Mouse (Mus musculus): ENCODE data around the gene Aak1. TPM values are rescaled to one million over a fixed set of nuclear protein-coding genes. Genes with fewer than 3 reads are reported as not detected.

Gene Aak1
- total RNA-seq, 4 experiments from 2014 or later: 363 to 417 (median 388) TPM

- no peak for DNase-seq (ENCODE audit: low spot score in 2 of 2)
Measured at GRCm38 (mm10) chr6:86885816-86886529, 36.7 kb downstream of the Aak1 start.

- DNase-seq (ENCODE audit: low spot score in 2 of 2): no peak
Measured at GRCm38 (mm10) chr6:86886803-86887202, 37.5 kb downstream of the Aak1 start.

- no peak for DNase-seq (ENCODE audit: low spot score in 2 of 2)
Measured at GRCm38 (mm10) chr6:86897520-86897919, 48.2 kb downstream of the Aak1 start.

- DNase-seq (ENCODE audit: low spot score in 2 of 2): no peak
Measured at GRCm38 (mm10) chr6:86899053-86899452, 49.7 kb downstream of the Aak1 start.

GRCm38 (mm10) chr6:86899965-86900364, 50.6 kb downstream of the Aak1 start:
- no peak for DNase-seq (ENCODE audit: low spot score in 2 of 2)

- DNase-seq (ENCODE audit: low spot score in 2 of 2): no peak
Measured at GRCm38 (mm10) chr6:86900546-86900945, 51.2 kb downstream of the Aak1 start.

GRCm38 (mm10) chr6:86905500-86905899, 56.2 kb downstream of the Aak1 start:
- DNase-seq (ENCODE audit: low spot score in 2 of 2): no peak

- DNase-seq (ENCODE audit: low spot score in 2 of 2): no peak
Measured at GRCm38 (mm10) chr6:86907191-86907590, 57.9 kb downstream of the Aak1 start.

- no peak for DNase-seq (ENCODE audit: low spot score in 2 of 2)
Measured at GRCm38 (mm10) chr6:86908561-86909150, 59.3 kb downstream of the Aak1 start.

- no peak for DNase-seq (ENCODE audit: low spot score in 2 of 2)
Measured at GRCm38 (mm10) chr6:86909881-86910280, 60.6 kb downstream of the Aak1 start.

- DNase-seq (ENCODE audit: low spot score in 2 of 2): no peak
Measured at GRCm38 (mm10) chr6:86916157-86916820, 67.0 kb downstream of the Aak1 start.

GRCm38 (mm10) chr6:86917231-86917630, 67.9 kb downstream of the Aak1 start:
- peak in 1 of 2 experiments; percentile 50 for DNase-seq (ENCODE audit: low spot score in 2 of 2)

- DNase-seq (ENCODE audit: low spot score in 2 of 2): no peak
Measured at GRCm38 (mm10) chr6:86918058-86918835, 68.9 kb downstream of the Aak1 start.

- DNase-seq (ENCODE audit: low spot score in 2 of 2): no peak
Measured at GRCm38 (mm10) chr6:86921880-86922279, 72.6 kb downstream of the Aak1 start.

- no peak for DNase-seq (ENCODE audit: low spot score in 2 of 2)
Measured at GRCm38 (mm10) chr6:86924746-86925145, 75.4 kb downstream of the Aak1 start.

GRCm38 (mm10) chr6:86934541-86934940, 85.2 kb downstream of the Aak1 start:
- peak in 1 of 2 experiments; percentile 29 for DNase-seq (ENCODE audit: low spot score in 2 of 2)

- no peak for DNase-seq (ENCODE audit: low spot score in 2 of 2)
Measured at GRCm38 (mm10) chr6:86939797-86940196, 90.5 kb downstream of the Aak1 start.

GRCm38 (mm10) chr6:86940966-86941365, 91.6 kb downstream of the Aak1 start:
- no peak for DNase-seq (ENCODE audit: low spot score in 2 of 2)

GRCm38 (mm10) chr6:86947100-86947499, 97.8 kb downstream of the Aak1 start:
- DNase-seq (ENCODE audit: low spot score in 2 of 2): peak in 1 of 2 experiments; percentile 59

- no peak for DNase-seq (ENCODE audit: low spot score in 2 of 2)
Measured at GRCm38 (mm10) chr6:86948746-86949145, 99.4 kb downstream of the Aak1 start.

- no peak for DNase-seq (ENCODE audit: low spot score in 2 of 2)
Measured at GRCm38 (mm10) chr6:86950141-86950540, 100.8 kb downstream of the Aak1 start.
